Mouse (Mus musculus) intestine, embryonic 16.5 days (tissue): ENCODE results near the gene Selenon. TPM values are rescaled to one million over a fixed set of nuclear protein-coding genes. Genes with fewer than 3 reads are reported as not detected.

ENCODE experiments used
- ATAC-seq: fragments of 200-750 bp; cut with Nextera tagmentation; 2 replicates; pipeline ENCODE4 v1.8.0; 2017; ENCODE audit warnings: moderate TSS enrichment, moderate library complexity
- H3K27ac ChIP-seq: fragments of 300-500 bp; sonication (generic); 2 replicates; pipeline ENCODE4 v1.5.1; 2014; ENCODE audit warnings: mild to moderate bottlenecking, low read length
- H3K27me3 ChIP-seq: fragments of 300-500 bp; sonication (generic); replicated peaks from 2 replicates; pipeline ENCODE4 v1.6.1; 2014; ENCODE audit warnings: low read length, control low read depth, mixed read lengths; ENCODE audit not compliant: control insufficient read depth, insufficient read depth
- H3K36me3 ChIP-seq: fragments of 300-500 bp; sonication (generic); 2 replicates; pipeline ENCODE4 v1.6.1; 2014; ENCODE audit warnings: low read length, control low read depth; ENCODE audit not compliant: control insufficient read depth, insufficient read depth
- H3K4me1 ChIP-seq: fragments of 300-500 bp; sonication (generic); 2 replicates; pipeline ENCODE4 v1.6.1; 2014; ENCODE audit warnings: low read length, control low read depth, mixed read lengths; ENCODE audit not compliant: control insufficient read depth, insufficient read depth
- H3K4me2 ChIP-seq: fragments of 300-500 bp; sonication (generic); 2 replicates; pipeline ENCODE4 v1.6.1; 2014; ENCODE audit warnings: low read depth, low read length, control low read depth
- H3K4me3 ChIP-seq: fragments of 300-500 bp; sonication (generic); 2 replicates; pipeline ENCODE4 v1.5.1; 2014; ENCODE audit warnings: mild to moderate bottlenecking, low read length
- H3K9ac ChIP-seq: fragments of 300-500 bp; sonication (generic); 2 replicates; pipeline ENCODE4 v1.6.1; 2014; ENCODE audit warnings: low read depth, low read length
- H3K9me3 ChIP-seq: fragments of 300-500 bp; sonication (generic); 2 replicates; pipeline ENCODE4 v1.6.1; 2016; ENCODE audit warnings: low read length, control low read depth; ENCODE audit not compliant: control insufficient read depth
- WGBS: fragments of 180-500 bp; shearing (Covaris S2); extraction: QIAGEN DNeasy Blood & Tissue Kit; methylation state at CpG from one replicate; pipeline ENCODE4 v1.1.7; 2014; 5-methylcytosine and 5-hydroxymethylcytosine counted together
- polyA plus RNA-seq: library from polyadenylated mRNA; unstranded; fragments of >200 nt; fragmentation: Nextera tagmentation; extraction: Ambion mirVana; gene quantifications from 2 replicates; pipeline ENCODE4 v1.2.1, GENCODE M21; 2015

The Selenon gene
- polyA plus RNA-seq, 1 experiment from 2014 or later = 5.5 TPM

GRCm38 (mm10) chr4:134517719-134518118, 34.2 kb downstream of the Selenon start:
- no peak for ATAC-seq
- WGBS = 82% methylated on average over 10 of the region's 10 CpGs
- no peak overlapping the region for H3K27ac ChIP-seq
- no peak overlapping the region for H3K9ac ChIP-seq
- H3K4me2 ChIP-seq = no peak overlapping the region
- H3K27me3 ChIP-seq = no peaks in the 10 kb centered on the region
- H3K4me3 ChIP-seq = no peak overlapping the region
- no peaks in the 10 kb centered on the region for H3K9me3 ChIP-seq
- H3K4me1 ChIP-seq = peaks cover 11% of the 10 kb centered on the region
- peaks cover 5% of the 10 kb centered on the region for H3K36me3 ChIP-seq

- 58% methylated on average over 8 of the region's 8 CpGs for WGBS
- no peaks in the 10 kb centered on the region for H3K9me3 ChIP-seq
- peaks cover 17% of the 10 kb centered on the region for H3K4me1 ChIP-seq
- no peak overlapping the region for H3K4me3 ChIP-seq
- no peak overlapping the region for H3K9ac ChIP-seq
- peaks cover 3% of the 10 kb centered on the region; the same call in 1 of the 2 replicates for H3K36me3 ChIP-seq
- ATAC-seq = 0 out of 2 replicates have a peak, but pooled peaks have one; percentile 41
- H3K4me2 ChIP-seq = no peak overlapping the region
- H3K27me3 ChIP-seq = no peaks in the 10 kb centered on the region
- H3K27ac ChIP-seq = peak overlapping the region; percentile 49; the same call in 1 of the 2 replicates
Observed at GRCm38 (mm10) chr4:134516981-134517380, 35.0 kb downstream of the Selenon start.

GRCm38 (mm10) chr4:134515614-134516013, 36.4 kb downstream of the Selenon start:
- no peak for ATAC-seq
- Histone ChIP-seq H3K4me1 (peaks cover 24% of the 10 kb centered on the region), H3K9ac (no peak overlapping the region), H3K4me2 (no peak overlapping the region), H3K36me3 (no peaks in the 10 kb centered on the region), H3K27ac (no peak overlapping the region), H3K9me3 (no peaks in the 10 kb centered on the region), H3K4me3 (no peak overlapping the region), H3K27me3 (no peaks in the 10 kb centered on the region)
- WGBS = 80% methylated on average over 7 of the region's 7 CpGs

- Histone ChIP-seq H3K27me3 (no peaks in the 10 kb centered on the region), H3K9me3 (no peaks in the 10 kb centered on the region), H3K27ac (peak overlapping the region; percentile 41; the same call in 1 of the 2 replicates), H3K36me3 (no peaks in the 10 kb centered on the region), H3K9ac (peak overlapping the region; percentile 33; the same call in 1 of the 2 replicates), H3K4me3 (no peak overlapping the region), H3K4me1 (peaks cover 24% of the 10 kb centered on the region), H3K4me2 (no peak overlapping the region)
- no peak for ATAC-seq
- 82% methylated on average over 11 of the region's 11 CpGs for WGBS
Observed at GRCm38 (mm10) chr4:134514309-134514930, 37.5 kb downstream of the Selenon start.

- Histone ChIP-seq H3K9ac (no peak overlapping the region; the same call in 1 of the 2 replicates), H3K9me3 (no peaks in the 10 kb centered on the region), H3K4me1 (peaks cover 24% of the 10 kb centered on the region), H3K27me3 (no peaks in the 10 kb centered on the region), H3K4me3 (peak overlapping the region; percentile 32), H3K36me3 (no peaks in the 10 kb centered on the region), H3K27ac (no peak overlapping the region), H3K4me2 (peak overlapping the region; percentile 44)
- WGBS = 13% methylated on average over 15 of the region's 15 CpGs
- peak; percentile 43 for ATAC-seq
Observed at GRCm38 (mm10) chr4:134512798-134513197, 39.2 kb downstream of the Selenon start.

- H3K27ac ChIP-seq = no peak overlapping the region
- H3K36me3 ChIP-seq = 0 out of 2 replicates have a peak, but pooled peaks cover 6% of the 10 kb centered on the region
- H3K4me1 ChIP-seq = peaks cover 17% of the 10 kb centered on the region
- H3K4me3 ChIP-seq = peak overlapping the region; percentile 70
- 47% methylated on average over 6 of the region's 6 CpGs for WGBS
- no peaks in the 10 kb centered on the region for H3K9me3 ChIP-seq
- H3K9ac ChIP-seq = peak overlapping the region; percentile 40; the same call in 1 of the 2 replicates
- ATAC-seq = no peak
- H3K4me2 ChIP-seq = peak overlapping the region; percentile 89
- H3K27me3 ChIP-seq = no peaks in the 10 kb centered on the region
Observed at GRCm38 (mm10) chr4:134511730-134512129, 40.2 kb downstream of the Selenon start.

GRCm38 (mm10) chr4:134510845-134511411, 41.0 kb downstream of the Selenon start, which contains the start of gene Aunip:
TSS of gene Aunip (plus strand) at chr4:134510999.
- under 1% methylated on average over 41 of the region's 42 CpGs for WGBS
- Histone ChIP-seq H3K9ac (peak within 1 kb of the TSS; percentile 73), H3K4me3 (peak within 1 kb of the TSS; percentile 70), H3K9me3 (no peaks in the 10 kb centered on the region), H3K4me2 (peak within 1 kb of the TSS; percentile 89), H3K4me1 (peaks cover 17% of the 10 kb centered on the region), H3K27me3 (no peaks in the 10 kb centered on the region), H3K36me3 (0 out of 2 replicates have a peak, but pooled peaks cover 6% of the 10 kb centered on the region), H3K27ac (peak within 1 kb of the TSS; percentile 68)
- peak; percentile 94 for ATAC-seq

GRCm38 (mm10) chr4:134510396-134510795, 41.6 kb downstream of the Selenon start:
- H3K27me3 ChIP-seq = no peaks in the 10 kb centered on the region
- 75% methylated on average over 4 of the region's 4 CpGs for WGBS
- H3K36me3 ChIP-seq = 0 out of 2 replicates have a peak, but pooled peaks cover 6% of the 10 kb centered on the region
- no peak overlapping the region for H3K27ac ChIP-seq
- H3K9me3 ChIP-seq = no peaks in the 10 kb centered on the region
- H3K9ac ChIP-seq = 0 out of 2 replicates have a peak overlapping the region, but pooled peaks have one; percentile 11
- H3K4me2 ChIP-seq = 0 out of 2 replicates have a peak overlapping the region, but pooled peaks have one; percentile 89
- no peak overlapping the region for H3K4me3 ChIP-seq
- peaks cover 17% of the 10 kb centered on the region for H3K4me1 ChIP-seq
- ATAC-seq = peak; percentile 2

GRCm38 (mm10) chr4:134506713-134507112, 45.3 kb downstream of the Selenon start:
- H3K4me2 ChIP-seq = no peak overlapping the region
- no peaks in the 10 kb centered on the region for H3K27me3 ChIP-seq
- no peak overlapping the region for H3K9ac ChIP-seq
- no peak overlapping the region for H3K27ac ChIP-seq
- no peak for ATAC-seq
- no peaks in the 10 kb centered on the region for H3K9me3 ChIP-seq
- H3K4me3 ChIP-seq = no peak overlapping the region
- peaks cover 5% of the 10 kb centered on the region for H3K4me1 ChIP-seq
- 0 out of 2 replicates have a peak, but pooled peaks cover 6% of the 10 kb centered on the region for H3K36me3 ChIP-seq
- WGBS = 86% methylated on average over 19 of the region's 19 CpGs
